Mouse (Mus musculus) megakaryocyte-erythroid progenitor cell, adult 5-6 weeks (primary cell): ENCODE measurements around the gene Btnl9. TPM values are rescaled to one million over a fixed set of nuclear protein-coding genes. Genes with fewer than 3 reads are reported as not detected.
A peak's percentile ranks its signal among the peaks of the same experiment; 100 is the strongest.
"Not testable (repeated sequence)": the region's sequence is repeated elsewhere in the genome, so short reads cannot be mapped to it uniquely, and the experiment has no call there.

ENCODE experiments used
- ATAC-seq: replicated peaks from 2 replicates; pipeline ENCODE4 v1.8.0; 2016; ENCODE audit warnings: mild to moderate bottlenecking, inconsistent platforms; ENCODE audit not compliant: severe bottlenecking, poor library complexity, low FRiP score, low TSS enrichment
- total RNA-seq, 2 experiments: library from RNA; stranded (forward) in 1 of 2; stranded (reverse) in 1 of 2; fragments of 200-1000, 215-1000 nt in 1 of 2; fragments of >200 nt in 1 of 2; fragmentation: Nextera tagmentation in 1 of 2; gene quantifications; 2 replicates each; pipeline ENCODE4 v1.2.3; 2014 to 2017

The Btnl9 gene
- total RNA-seq (2014; fragmentation: Nextera tagmentation): 0.72 and 2.4 TPM in 2 replicates
- 1.8 and 5.6 TPM in 2 replicates for total RNA-seq (2017)

DNA sequence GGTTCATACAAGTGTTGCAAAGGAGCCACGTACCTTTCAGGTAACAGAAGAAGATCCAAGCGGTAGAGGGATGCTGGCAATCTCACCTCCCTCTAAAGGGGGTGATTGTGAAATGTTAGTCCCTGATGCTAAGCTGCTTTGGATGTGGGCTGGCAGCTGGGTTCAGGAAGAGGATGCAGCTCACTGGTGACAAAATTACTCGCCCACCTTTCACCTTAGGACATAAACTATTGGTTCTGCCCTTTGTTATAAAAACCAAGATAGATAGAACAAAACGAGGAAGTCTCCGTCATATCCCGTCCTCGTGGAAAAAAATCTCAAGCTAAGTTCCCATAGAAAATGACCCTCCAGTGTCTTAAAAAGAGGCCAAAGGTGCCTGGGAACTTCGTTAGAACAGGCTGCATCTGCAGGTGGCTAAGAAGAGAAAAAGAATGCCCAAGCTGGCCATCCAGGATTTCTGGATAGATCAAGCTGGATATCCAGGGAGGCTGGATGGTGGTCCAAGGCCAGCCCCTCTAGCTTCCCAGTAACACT lies at the start of gene Btnl9:
Gene Btnl9, minus strand, starts transcription at position 205 of the 534 bp plus-strand sequence.
- no peak for ATAC-seq

DNA sequence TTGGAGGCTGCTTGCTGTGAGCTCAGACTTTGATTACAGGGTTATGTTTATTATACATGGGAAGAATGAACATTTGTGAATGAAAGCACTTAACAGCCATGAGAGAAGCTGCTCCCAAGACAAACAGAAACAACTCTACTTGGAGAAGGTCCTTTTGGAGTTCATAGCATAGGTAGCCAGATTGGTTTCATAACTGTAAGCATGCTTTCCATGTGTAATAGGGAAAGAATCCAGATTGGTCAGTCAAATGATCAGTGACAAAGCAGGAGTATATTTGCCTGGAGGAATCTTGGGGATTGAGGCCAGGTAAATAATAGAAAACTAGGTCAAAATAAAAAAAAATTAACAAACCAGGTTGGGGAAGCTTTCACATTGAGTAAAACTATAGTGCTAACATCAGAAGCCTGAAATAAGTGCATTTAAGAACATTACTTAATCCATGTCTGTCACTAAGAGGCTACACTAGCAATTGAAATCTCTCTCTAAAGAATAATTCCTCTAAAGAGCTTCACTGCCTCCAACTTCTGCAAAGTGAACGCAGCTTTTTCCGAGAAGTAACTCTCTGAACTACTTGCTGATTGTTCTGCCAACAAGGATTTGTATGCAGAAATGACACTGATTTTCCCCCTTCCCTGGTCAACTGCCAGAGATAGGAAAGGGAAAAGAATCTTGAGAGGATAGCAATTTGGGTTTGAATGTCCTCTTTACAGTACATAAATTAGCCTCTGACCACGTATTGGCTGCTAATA lies 48.7 kb upstream of the Btnl9 start:
- no peak for ATAC-seq

DNA sequence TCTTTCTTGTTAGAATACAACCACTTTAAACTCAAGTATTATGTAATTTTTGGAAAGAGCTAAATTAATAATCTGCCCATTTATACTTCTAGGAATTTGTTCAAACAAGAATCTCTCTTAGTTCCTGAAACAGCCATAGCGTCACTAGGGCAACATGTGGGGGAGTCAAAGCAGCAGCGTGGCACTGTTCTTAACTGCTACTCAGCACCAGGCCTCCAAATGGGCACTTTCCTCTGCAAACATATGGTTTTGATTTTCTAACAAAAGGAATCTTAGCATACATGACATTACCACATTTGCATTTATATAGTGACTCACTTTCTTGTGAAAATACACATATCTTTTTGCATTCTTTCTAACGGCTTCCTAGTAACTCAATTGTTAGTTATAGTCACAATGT lies 45.8 kb upstream of the Btnl9 start:
- no peak for ATAC-seq

DNA sequence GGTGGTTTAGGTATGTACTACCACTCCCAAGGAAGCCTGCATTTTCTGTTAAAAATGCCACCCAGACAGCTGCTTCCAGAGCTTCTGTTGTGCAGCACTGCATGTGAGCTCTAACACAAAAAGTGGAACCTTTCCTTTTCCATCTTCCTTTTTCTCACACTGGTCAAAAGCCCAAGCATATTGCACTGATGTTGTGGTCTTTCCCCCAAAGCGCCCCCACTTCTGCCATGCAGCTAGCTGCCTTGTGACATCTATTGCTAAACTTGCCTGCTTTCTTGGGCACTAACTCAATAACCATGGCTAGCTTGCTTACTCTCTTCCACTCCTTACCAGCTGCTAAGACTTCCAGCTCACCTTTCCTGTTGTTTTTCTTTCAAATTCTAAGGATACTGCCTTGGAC lies 37.5 kb upstream of the Btnl9 start:
- ATAC-seq: no peak

GRCm38 (mm10) chr11:49219271-49219670 lies 32.3 kb upstream of the Btnl9 start:
- ATAC-seq: no peak

DNA sequence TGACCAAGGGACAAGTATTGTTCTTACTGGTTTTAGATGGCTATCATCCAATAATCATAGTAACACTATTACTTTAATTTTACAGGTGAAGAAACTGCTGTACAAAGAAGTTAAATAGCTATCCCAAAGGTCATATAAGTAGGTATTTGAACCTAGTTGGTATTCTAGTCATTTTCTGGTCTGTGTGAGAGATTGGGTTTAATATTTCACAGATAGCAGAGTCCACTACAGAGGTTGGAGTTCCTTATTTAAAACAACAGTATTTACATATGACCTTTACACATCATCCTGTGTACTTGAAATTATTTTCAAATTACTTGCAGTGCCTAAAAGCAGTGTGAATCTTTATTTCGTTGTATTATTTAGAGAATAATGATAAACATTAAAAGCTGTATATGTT lies 26.5 kb upstream of the Btnl9 start:
- ATAC-seq: no peak

DNA sequence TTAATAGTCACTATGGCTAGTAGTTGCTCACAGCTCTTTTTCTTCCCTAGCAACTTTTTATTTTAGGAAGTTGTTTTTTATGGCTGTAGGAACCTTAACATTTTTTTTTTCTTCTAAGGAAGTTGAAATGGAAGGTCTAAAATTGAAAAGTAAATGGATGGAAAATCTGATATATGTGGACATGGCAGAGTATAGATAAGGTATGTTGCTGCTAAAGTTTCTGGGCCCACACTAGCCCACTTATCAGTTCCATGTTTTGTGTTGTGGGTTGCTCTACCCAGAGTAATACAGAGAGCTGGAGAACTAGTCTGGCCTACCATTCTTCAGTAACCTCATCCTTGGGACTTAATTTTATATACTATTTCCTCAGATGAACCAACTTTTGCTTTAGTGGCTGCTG lies 25.6 kb upstream of the Btnl9 start:
- ATAC-seq: peak; percentile 87

GRCm38 (mm10) chr11:49207495-49207894 lies 20.5 kb upstream of the Btnl9 start:
- peak; percentile 21; the same call in 1 of the 2 replicates for ATAC-seq

GRCm38 (mm10) chr11:49205080-49205590 lies 18.2 kb upstream of the Btnl9 start:
- ATAC-seq: no peak

DNA sequence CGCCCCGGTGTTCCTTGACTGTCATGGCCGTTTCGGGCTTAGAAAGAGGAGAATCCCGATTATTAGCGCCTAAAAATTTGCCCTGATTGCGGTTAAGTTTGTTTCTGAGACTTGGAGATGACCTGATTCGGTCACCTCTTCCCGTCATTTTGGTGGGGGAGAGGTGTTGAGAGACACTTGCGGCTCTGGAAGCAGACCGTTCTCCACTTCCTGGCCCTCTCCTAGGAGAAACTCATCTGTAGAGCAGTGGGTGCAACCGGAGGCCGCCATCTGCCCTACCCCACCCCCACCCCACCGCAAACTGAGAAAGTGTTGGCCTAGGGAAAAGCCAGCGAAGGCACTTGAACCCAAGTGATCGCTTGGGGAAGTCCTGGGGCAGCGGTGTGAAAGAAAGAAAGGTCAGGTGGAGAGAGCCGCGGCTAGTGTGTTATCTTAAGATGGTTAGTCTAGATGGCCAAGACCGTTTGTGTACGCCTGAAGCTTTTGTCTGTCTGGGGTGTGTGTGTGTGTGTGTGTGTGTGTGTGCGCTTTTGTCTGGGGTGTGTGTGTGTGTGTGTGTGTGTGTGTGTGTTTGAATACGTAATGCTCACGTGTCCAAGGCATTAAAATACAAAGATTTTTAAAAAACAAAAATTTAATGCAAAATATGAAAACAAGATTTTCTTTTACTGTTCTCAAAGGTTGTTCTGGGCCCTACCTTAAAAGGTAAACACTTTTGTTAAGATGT lies 17.0 kb upstream of the Btnl9 start:
- peak; percentile 43 for ATAC-seq

DNA sequence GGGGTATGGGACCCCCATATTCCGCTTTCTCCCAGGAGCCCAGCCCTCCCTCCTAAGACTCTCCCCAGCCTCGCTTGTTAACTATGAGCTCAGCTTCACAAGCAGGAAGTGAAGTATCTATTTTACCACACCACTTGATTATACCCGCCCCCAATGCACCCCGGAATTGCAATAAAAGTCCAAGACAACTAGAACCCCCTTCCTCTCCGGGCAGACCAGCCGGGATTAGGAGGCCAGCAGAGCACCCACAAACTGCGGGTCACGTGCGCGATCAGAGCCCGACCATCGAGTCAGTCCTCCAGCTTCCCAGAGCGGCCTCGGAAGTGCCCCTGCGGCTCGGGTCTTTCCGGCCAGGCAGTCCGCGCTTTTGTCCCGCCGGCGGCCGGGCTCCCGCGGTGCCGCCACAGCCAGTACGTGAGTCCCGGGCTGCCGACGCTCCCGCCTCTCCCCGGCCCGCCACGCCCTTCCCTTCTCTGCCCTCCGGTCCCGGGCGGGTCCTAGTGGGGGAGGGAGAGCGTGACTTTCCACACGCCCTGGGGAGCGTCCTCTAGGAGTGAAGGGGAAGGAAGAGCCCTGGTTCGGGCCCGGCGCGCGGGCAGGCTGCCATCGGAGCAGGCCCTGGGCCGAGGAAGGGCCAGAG lies 16.3 kb upstream of the Btnl9 start, which contains the start of gene Zfp62:
Gene Zfp62, plus strand, starts transcription at position 164 of the 640 bp plus-strand sequence.
- ATAC-seq: peak; percentile 81

DNA sequence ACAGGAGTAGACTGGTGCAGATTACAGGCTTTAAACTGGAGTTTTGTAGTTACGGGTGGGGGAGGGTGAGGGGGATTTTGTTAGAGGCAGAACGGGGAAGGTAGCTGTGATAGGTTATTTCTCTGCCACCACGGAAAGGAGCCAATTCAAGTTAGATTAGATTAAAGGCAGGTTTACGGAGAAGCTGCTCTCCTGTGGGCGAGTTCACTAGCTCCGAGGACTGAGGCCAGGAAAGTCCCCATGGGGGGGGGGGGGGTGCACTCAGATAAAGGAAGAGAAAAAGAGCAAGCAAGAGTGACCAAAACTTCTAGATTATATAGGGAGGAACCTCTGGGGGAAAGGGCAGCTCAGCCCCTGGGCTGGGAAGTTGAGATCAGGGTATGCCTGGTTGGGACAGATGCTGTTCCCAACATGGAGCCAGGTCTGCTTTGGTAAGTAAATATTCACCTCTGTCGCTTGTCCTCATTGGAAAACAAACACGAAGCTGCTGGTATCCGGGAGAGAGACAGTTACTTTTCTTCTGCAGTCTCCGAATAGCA lies 15.6 kb upstream of the Btnl9 start:
- ATAC-seq: peak; percentile 65

DNA sequence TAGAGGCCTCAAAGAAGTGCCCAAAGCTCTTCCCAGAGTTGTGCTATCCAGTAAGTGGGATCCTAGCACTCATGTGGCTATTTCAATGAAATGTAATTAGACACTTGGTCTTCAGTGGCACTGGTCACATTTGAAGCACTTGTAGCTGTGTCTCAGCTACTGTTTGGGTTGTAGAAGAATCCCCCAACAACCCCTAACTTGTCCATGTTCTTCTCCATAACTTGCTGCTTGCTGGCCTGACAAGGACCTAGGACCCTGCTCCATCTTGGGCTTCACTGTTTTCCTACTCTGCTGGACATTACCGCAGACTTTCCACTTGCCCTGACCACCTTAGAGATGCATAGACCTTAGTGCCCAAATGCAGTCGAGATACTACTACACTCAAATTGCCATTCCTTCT lies 15.1 kb upstream of the Btnl9 start:
- ATAC-seq: no peak

DNA sequence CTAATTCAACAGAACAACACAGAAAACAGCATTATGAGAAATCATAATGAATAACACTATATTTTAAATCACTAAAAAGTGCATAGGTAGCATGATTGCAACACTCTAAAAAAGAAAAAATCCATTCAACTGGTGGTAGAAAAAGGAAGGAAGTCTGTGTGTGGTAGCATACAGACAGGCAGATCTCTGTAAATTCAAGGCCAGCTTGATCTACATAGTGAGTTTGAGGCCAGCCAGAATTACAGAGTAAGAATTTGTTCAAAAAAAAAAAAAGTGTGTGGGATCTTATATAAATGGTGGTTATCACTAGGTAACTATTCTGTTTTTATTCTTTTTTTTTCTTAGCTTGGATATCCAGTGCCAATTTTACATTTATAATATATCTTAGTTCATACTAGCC lies 14.2 kb upstream of the Btnl9 start:
- no peak for ATAC-seq

- ATAC-seq: no peak
These were observed 13.7 kb upstream of the Btnl9 start for GRCm38 (mm10) chr11:49200666-49201065.

GRCm38 (mm10) chr11:49195819-49196322 lies 8.9 kb upstream of the Btnl9 start:
- ATAC-seq: no peak

DNA sequence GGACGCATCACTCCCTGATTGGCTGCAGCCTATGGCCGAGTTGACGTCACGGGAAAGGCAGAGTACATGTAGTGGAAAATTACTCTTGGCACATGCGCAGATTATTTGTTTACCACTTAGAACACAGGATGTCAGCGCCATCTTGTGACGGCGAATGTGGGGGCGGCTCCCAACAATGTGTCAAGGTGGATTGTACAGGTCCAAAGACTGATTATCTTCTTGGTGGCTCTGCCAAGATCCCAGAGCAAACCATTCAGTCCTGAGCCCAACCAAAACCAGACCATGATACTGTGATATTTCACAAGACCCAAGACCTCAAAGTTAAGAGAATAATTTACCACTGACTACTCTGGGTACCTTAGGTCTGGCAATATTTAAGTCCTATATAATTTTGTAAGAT lies 7.8 kb upstream of the Btnl9 start:
- not testable (repeated sequence) for ATAC-seq

GRCm38 (mm10) chr11:49191083-49191482 lies 4.1 kb upstream of the Btnl9 start:
- no peak for ATAC-seq

DNA sequence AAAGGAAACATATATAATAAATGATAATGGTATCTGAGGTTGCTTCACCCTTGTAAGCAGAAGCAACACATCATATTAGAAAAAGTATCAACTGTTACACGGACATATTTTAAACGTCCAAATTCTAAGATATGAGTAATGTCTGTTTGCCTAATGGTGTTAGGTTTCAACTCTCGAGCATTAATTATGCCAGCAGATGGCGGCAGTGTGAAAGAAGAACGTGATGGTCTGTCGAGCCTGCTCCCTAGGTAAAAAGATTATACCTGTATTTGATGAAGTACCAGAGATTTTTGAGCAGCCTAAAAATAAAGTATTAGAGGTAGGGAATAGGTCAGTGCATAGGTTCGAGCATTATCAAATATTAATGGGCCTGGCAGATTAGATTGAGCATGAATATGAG lies 2.8 kb upstream of the Btnl9 start:
- peak; percentile 68; the same call in 1 of the 2 replicates for ATAC-seq
